Mouse (Mus musculus): Measurements from ENCODE around the gene Hhex. TPM values are rescaled to one million over a fixed set of nuclear protein-coding genes. Genes with fewer than 3 reads are reported as not detected.

The Hhex gene
- polyA plus RNA-seq, 1 experiment = 3.2 TPM

GRCm38 (mm10) chr19:37487811-37488475, 53.3 kb downstream of the Hhex start:
- Histone ChIP-seq H3K36me3 (ENCODE audit: control insufficient read depth, insufficient read depth, low read length) (no peaks in the 10 kb centered on the region), H3K4me1 (ENCODE audit: control insufficient read depth, insufficient read depth, low read length) (no peaks in the 10 kb centered on the region), H3K4me3 (ENCODE audit: insufficient read depth, low read depth, low read length) (no peak overlapping the region), H3K27me3 (replicated peaks; ENCODE audit: control insufficient read depth, insufficient read depth, low read length) (no peaks in the 10 kb centered on the region), H3K27ac (ENCODE audit: insufficient read depth, low read depth, low read length) (no peak overlapping the region)
- TF ChIP-seq CTCF (conservative IDR thresholded peaks at IDR 0.05; ENCODE audit: insufficient read depth, insufficient read length, low read depth, low read length) (no peak), POLR2A (IDR thresholded peaks at IDR 0.05; ENCODE audit: low read depth, low read length) (no peak)
- 89% methylated on average over 5 of the region's 5 CpGs for WGBS
- DNase-seq = no peak

- Histone ChIP-seq H3K4me1 (ENCODE audit: control insufficient read depth, insufficient read depth, low read length) (no peaks in the 10 kb centered on the region), H3K27me3 (replicated peaks; ENCODE audit: control insufficient read depth, insufficient read depth, low read length) (no peaks in the 10 kb centered on the region), H3K36me3 (ENCODE audit: control insufficient read depth, insufficient read depth, low read length) (no peaks in the 10 kb centered on the region), H3K4me3 (ENCODE audit: insufficient read depth, low read depth, low read length) (no peak overlapping the region), H3K27ac (ENCODE audit: insufficient read depth, low read depth, low read length) (no peak overlapping the region)
- 61% methylated on average over 7 of the region's 7 CpGs for WGBS
- no peak for TF ChIP-seq CTCF (conservative IDR thresholded peaks at IDR 0.05; ENCODE audit: insufficient read depth, insufficient read length, low read depth, low read length)
- TF ChIP-seq POLR2A (IDR thresholded peaks at IDR 0.05; ENCODE audit: low read depth, low read length) = no peak
- DNase-seq = no peak
Measured at GRCm38 (mm10) chr19:37488608-37489262, 54.1 kb downstream of the Hhex start.

Other genes with a start within 250 kb of the Hhex start
- 32.0 and 43.0 TPM in 2 replicates for gene March5, start 227.3 kb upstream of the Hhex start, polyA plus RNA-seq (2012; rRNA removed)
- 14.2 and 16.4 TPM in 2 replicates for gene Cpeb3, start 226.2 kb upstream of the Hhex start, polyA plus RNA-seq (2012; rRNA removed)
- 22.7 and 24.0 TPM in 2 replicates for gene Ide, start 97.0 kb upstream of the Hhex start, polyA plus RNA-seq (2012; rRNA removed)
- gene Kif11, start 58.4 kb upstream of the Hhex start, polyA plus RNA-seq (2012; rRNA removed) = 0.18 and 0.30 TPM in 2 replicates
- 25.2 and 28.8 TPM in 2 replicates for gene Exoc6, start 115.6 kb downstream of the Hhex start, polyA plus RNA-seq (2012; rRNA removed)

Measured in kidney, adult 2 months (tissue).